Mouse (Mus musculus): Measurements from ENCODE around the gene Upk1b.
A peak's percentile ranks its signal among the peaks of the same experiment; 100 is the strongest.

DNA sequence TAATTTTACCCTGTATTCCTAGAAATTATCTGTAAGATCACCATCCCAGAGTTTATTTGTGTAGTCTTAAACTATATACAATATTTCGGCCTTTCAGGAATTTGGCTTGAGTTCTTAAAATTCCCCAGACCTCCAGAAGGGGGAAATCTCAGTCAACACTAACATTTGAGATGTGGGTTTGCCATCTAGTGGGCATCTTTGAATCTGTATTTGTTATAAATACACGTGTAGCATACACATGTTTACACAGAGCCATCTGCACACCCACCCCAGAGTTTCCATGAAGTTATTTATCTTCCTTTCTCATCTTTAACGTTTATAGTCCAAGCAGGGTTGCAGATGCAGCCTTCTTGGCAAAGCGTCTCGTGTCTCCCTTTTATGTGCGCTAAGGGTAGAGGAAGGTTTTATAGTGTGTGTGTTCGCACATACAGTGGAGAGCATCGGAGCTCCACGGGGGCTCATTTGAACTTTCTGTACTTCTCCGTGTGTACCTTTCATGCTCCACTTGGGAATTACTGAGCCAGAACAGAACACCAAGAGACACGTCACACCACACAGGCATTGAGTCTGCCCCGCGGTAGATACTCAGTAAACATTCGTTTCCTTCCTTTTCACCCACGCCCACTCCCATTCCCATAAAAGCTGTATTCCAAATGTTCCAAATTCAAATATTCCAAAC lies 70.4 kb downstream of the Upk1b start:
- TF ChIP-seq CTCF (IDR thresholded peaks at IDR 0.05; ENCODE audit: low read depth, low read length), result peak; percentile 30
- no peak for TF ChIP-seq POLR2A (IDR thresholded peaks at IDR 0.05; ENCODE audit: extremely low read depth, insufficient read depth, low read length)

All from liver, adult 2 months (tissue).